Mouse (Mus musculus) hindlimb bud, embryonic 11.5 days (tissue): ENCODE data around the gene Oas1c.
"Not testable (repeated sequence)": the region's sequence is repeated elsewhere in the genome, so short reads cannot be mapped to it uniquely, and the experiment has no call there.

Source experiments
- DNase-seq: peaks from one replicate; pipeline ENCODE4 v3.0.0-alpha.2; 2012; ENCODE audit warnings: low read depth, low spot score; ENCODE audit errors: extremely low spot score

Oas1c gene

GRCm38 (mm10) chr5:120811951-120812819 is at the start of gene Oas1c:
Gene Oas1c (minus strand): TSS chr5:120812514.
- peak; percentile 67 for DNase-seq

GRCm38 (mm10) chr5:120861121-120861520 is 48.8 kb upstream of the Oas1c start, which contains the start of gene Oas1h:
Gene Oas1h (plus strand): TSS chr5:120861421.
- no peak for DNase-seq

- no peak for DNase-seq
Measured at GRCm38 (mm10) chr5:120859241-120859640, 46.9 kb upstream of the Oas1c start.

DNA sequence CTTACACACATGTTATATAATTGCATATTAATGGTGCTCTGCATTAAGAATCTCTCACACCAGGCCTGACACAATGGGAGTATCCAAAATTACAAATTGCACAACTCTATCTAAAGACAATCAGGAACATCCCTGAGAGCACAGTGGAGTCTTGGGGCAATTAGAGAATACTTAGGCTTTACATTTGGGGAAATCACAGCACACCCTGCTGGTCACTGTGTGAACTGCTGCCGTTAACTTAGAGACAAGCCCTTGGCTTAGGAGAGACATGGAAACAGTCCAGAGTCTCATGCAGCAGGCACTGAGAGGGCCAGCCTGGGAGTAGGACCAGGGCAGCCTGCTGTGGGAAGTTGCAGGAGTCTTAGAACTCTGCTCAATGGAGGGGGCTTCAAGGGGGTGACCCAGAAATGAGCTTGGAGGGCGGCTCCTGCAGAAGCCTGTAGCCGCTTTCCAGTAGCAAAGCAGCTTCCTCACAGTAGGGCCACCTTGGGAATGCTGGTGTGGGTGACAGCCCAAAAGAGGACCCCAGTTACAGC is 37.4 kb upstream of the Oas1c start:
- DNase-seq = no peak

DNA sequence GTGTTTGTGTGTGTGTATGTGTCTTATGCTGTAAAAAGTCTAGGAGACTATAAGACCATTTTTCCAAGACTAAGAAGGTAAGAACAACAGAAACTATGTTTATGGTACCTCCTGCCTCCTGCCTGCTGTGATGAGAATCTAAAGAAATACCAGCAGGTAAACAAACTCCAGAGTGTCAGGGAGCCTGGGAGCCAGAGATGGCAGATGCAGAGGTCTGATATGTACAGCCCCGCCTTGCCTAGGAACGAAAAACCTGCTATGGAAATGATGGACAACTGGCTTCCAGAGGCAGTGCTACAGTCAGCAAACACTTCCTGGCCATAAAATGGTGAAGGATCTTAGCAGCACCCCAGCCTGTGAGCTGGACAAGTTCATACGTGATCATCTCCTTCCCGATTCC is 34.8 kb upstream of the Oas1c start, which contains the start of gene Oas1f:
Gene Oas1f (plus strand): TSS at position 301 of the 400 bp plus-strand sequence.
- no peak for DNase-seq

DNA sequence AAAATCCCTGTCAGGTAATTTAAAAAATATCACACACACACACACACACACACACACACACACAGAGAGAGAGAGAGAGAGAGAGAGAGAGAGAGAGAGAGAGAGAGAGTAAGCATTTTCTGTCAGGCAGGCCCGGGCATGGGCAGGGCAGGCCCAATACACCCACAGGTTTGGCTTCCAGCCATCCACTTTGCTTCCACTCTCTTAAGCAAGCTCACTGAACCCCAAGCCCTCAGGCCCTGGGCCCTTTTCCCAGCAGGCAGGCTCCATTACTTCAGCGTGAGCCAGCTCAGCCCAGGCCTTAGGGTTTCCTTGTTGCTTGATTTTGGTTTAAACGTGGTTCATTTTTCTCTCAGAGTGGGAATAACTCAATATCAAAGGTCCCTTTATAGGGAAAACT is 32.4 kb upstream of the Oas1c start:
- DNase-seq = no peak

DNA sequence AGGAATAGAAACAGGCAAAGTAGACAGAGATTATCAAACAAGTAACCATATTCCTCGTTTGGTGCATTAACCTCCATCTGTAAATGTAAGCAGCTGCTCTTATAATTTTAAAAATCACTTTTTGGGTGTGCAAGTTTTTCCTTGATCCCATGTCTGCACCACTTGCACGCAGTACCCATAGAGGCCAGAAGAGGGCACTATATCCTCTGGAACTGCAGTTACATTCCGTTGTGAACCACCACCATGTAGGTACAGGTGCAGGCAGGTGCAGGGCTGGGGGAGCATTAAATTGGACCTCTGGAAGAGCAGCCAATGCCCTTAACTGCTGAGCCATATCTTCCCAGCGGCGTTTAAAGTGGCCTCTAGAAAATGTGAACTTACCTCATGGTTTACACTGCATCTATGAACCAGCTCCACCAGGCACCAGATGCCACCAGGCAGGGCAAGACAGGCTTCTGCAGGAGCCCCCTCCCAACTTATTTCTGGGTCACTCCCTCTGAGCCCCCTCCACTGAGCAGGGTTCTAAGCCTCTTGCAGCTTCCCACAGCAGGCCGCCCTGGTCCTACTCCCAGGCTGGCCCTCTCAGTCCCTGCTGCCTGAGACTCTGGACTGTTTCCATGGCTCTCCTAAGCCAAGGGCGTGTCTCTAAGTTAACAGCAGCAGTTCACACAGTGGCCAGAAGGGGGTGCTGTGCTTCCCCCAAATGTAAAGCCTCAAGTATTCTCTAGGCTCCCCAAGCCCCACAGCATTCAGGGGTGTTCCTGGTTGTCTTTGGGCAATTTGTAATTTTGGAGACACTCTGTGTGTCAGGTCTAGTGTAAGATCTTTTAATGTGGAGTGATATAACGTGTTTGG is 24.6 kb upstream of the Oas1c start:
- peak; percentile 10 for DNase-seq

- DNase-seq = no peak
Measured at GRCm38 (mm10) chr5:120833335-120834280, 21.3 kb upstream of the Oas1c start.

- DNase-seq = no peak
Measured at GRCm38 (mm10) chr5:120831031-120831430, 18.7 kb upstream of the Oas1c start.

GRCm38 (mm10) chr5:120818999-120819398 is 6.7 kb upstream of the Oas1c start:
- no peak for DNase-seq

DNA sequence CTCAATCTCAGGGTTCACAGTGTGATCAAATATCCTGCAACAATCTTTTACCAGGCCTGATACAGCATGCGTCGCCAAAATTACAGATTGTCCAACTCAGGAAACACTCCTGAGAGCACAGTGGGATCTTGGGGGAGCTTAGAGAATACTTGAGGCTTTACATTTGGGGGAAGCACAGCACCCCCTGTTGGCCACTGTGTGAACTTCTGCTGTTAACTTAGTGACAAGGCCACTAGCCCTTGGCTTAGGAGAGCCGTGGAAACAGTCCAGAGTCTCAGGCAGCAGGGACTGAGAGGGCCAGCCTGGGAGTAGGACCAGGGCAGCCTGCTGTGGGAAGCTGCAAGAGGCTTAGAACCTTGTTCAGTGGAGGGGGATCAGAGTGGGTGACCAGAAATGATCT is 3.6 kb upstream of the Oas1c start:
- DNase-seq = no peak

- DNase-seq = no peak
Measured at GRCm38 (mm10) chr5:120813023-120813422, 709 bp upstream of the Oas1c start.

GRCm38 (mm10) chr5:120809171-120809570 is 3.1 kb downstream of the Oas1c start:
- no peak for DNase-seq

- DNase-seq = peak; percentile 33
Measured at GRCm38 (mm10) chr5:120806458-120806857, 5.9 kb downstream of the Oas1c start.

GRCm38 (mm10) chr5:120803596-120803995 is 8.7 kb downstream of the Oas1c start:
- DNase-seq = no peak

- not testable (repeated sequence) for DNase-seq
Measured at GRCm38 (mm10) chr5:120798943-120799342, 13.4 kb downstream of the Oas1c start.

GRCm38 (mm10) chr5:120798147-120798546 is 14.2 kb downstream of the Oas1c start:
- DNase-seq = not testable (repeated sequence)

DNA sequence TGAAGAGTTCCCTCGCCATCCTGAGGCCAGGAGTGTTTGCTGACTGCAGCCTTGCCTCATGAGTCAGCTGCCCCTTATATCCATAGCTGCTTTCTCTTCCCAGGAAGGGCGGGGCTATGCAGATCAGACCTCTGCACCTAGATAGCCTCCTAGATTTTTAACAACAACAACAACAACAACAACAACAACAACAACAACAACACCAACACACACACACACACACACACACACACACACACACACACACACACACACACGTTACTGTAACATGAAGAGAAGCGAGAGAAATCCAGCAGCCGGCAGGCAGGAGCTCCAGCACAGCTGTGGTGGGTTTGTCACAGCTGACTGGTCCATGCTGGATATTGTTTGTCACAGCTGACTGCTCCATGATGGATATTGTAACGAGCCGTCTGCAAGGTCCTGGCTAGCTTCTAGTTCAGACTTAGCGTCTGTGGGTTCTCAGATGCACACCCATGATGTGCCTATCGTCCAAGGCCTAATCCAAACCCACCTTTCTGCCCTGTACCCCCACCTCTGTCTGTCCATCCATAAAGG is 16.8 kb downstream of the Oas1c start, which contains the start of gene Oas1e:
Gene Oas1e (minus strand): TSS at position 51 of the 555 bp plus-strand sequence.
- DNase-seq = not testable (repeated sequence)

GRCm38 (mm10) chr5:120793043-120793442 is 19.3 kb downstream of the Oas1c start:
- peak; percentile 5 for DNase-seq

DNA sequence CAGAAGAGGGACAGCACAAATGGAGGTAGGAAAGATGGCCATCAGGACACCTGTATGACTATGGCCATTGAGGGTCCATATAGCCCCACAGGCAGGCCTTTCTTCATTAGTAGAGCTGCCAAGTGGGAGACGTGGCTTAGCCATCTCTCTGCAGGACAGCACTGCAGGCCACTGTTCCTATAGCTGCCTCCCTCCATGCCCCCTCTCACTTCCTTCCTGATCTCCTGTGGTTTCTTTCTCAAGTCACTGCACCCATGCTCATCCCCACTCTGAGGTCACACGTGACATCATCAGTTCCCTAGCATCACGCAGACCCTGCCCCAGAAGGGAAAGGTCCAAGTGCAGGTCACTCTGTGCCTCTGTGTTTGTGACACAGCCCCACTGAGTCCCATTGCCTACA is 25.3 kb downstream of the Oas1c start:
- no peak for DNase-seq
